Mouse (Mus musculus): Measurements from ENCODE around the gene 2200002D01Rik. TPM values are rescaled to one million over a fixed set of nuclear protein-coding genes. Genes with fewer than 3 reads are reported as not detected.

2200002D01Rik gene
- total and polyA plus RNA-seq, 3 experiments, result 0.22 TPM; not detected in 2

DNA sequence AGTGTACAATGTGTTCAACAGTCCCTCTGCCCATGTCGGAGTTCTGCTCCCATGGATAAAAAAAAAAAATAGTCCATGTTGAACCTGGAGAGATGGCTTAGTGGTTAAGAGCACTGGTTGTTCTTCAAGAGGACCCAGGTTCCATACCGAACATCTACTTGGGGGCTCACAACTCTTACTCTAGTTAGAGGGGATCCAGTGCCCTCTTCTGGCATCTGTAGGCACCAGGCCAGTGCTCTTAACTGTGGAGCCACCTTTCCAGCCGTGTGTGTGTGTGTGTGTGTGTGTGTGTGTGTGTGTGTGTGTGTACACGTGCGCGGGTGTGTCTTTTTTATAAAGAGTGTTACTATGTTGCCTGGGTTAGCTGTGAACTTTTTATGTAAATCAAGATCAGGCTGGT is 45.7 kb downstream of the 2200002D01Rik start:
- Histone ChIP-seq H3K9me3 (replicated peaks) (no peaks in the 10 kb centered on the region), H3K27me3 (ENCODE audit: insufficient read depth, low read length) (peaks cover 13% of the 10 kb centered on the region; the same call in 1 of the 2 replicates), H3K4me1 (ENCODE audit: insufficient read depth, low read depth, low read length) (no peaks in the 10 kb centered on the region), H3K36me3 (replicated peaks) (no peaks in the 10 kb centered on the region), H3K4me3 (ENCODE audit: low read depth, low read length) (no peak overlapping the region)
- ATAC-seq (ENCODE audit: extremely low read depth, insufficient number of reproducible peaks, low FRiP score, poor library complexity, severe bottlenecking) (no peak), DNase-seq (ENCODE audit: low spot score) (no peak)
- no peak for TF ChIP-seq CTCF (IDR thresholded peaks at IDR 0.05; ENCODE audit: low read depth, low read length)
- TF ChIP-seq GATA1 (IDR thresholded peaks at IDR 0.05; ENCODE audit: borderline replicate concordance, low read length), result no peak
- TF ChIP-seq POLR2AphosphoS5 (IDR thresholded peaks at IDR 0.05; ENCODE audit: insufficient replicate concordance, low read depth, low read length), result no peak
- no peak for TF ChIP-seq GATA2 (IDR thresholded peaks at IDR 0.05; ENCODE audit: borderline replicate concordance, low read depth, low read length)
- no peak for TF ChIP-seq TAL1 (conservative IDR thresholded peaks at IDR 0.05; ENCODE audit: low read depth, low read length)

Other genes with a start within 250 kb of the 2200002D01Rik start
- 0.30 and 0.73 TPM in 2 replicates for gene Ryr1, start 123.3 kb downstream of the 2200002D01Rik start, total RNA-seq (2014; fragmentation: Nextera tagmentation)
- 0.17 and 0.38 TPM in 2 replicates for gene Ryr1, start 123.3 kb downstream of the 2200002D01Rik start, total RNA-seq (2017)
- gene Ryr1, start 123.3 kb downstream of the 2200002D01Rik start, polyA plus RNA-seq (2012), result under 0.01 TPM in 2 replicates
- 4.3 and 5.8 TPM in 2 replicates for gene Rasgrp4, start 113.6 kb downstream of the 2200002D01Rik start, total RNA-seq (2014; fragmentation: Nextera tagmentation)
- gene Rasgrp4, start 113.6 kb downstream of the 2200002D01Rik start, total RNA-seq (2017), result 8.2 and 8.6 TPM in 2 replicates
- gene Rasgrp4, start 113.6 kb downstream of the 2200002D01Rik start, polyA plus RNA-seq (2012), result 3.0 and 4.3 TPM in 2 replicates
- gene Fam98c, start 92.2 kb downstream of the 2200002D01Rik start, total RNA-seq (2014; fragmentation: Nextera tagmentation), result 29.6 and 33.9 TPM in 2 replicates
- 21.9 and 26.0 TPM in 2 replicates for gene Fam98c, start 92.2 kb downstream of the 2200002D01Rik start, total RNA-seq (2017)
- 70.4 and 73.8 TPM in 2 replicates for gene Fam98c, start 92.2 kb downstream of the 2200002D01Rik start, polyA plus RNA-seq (2012)
- not detected in 2 replicates for gene Ggn, start 78.3 kb downstream of the 2200002D01Rik start, total RNA-seq (2014; fragmentation: Nextera tagmentation)
- 0.22 TPM in 1 of 2 replicates, not detected in the other for gene Ggn, start 78.3 kb downstream of the 2200002D01Rik start, total RNA-seq (2017)
- gene Ggn, start 78.3 kb downstream of the 2200002D01Rik start, polyA plus RNA-seq (2012), result 0.21 and 0.36 TPM in 2 replicates
- 1.3 and 1.5 TPM in 2 replicates for gene Spred3, start 78.1 kb downstream of the 2200002D01Rik start, total RNA-seq (2014; fragmentation: Nextera tagmentation)
- gene Spred3, start 78.1 kb downstream of the 2200002D01Rik start, total RNA-seq (2017), result 0.41 and 0.44 TPM in 2 replicates
- 0.21 and 0.23 TPM in 2 replicates for gene Spred3, start 78.1 kb downstream of the 2200002D01Rik start, polyA plus RNA-seq (2012)
- 157 TPM in 2 replicates for gene Psmd8, start 67.8 kb downstream of the 2200002D01Rik start, total RNA-seq (2014; fragmentation: Nextera tagmentation)
- 187 and 209 TPM in 2 replicates for gene Psmd8, start 67.8 kb downstream of the 2200002D01Rik start, total RNA-seq (2017)
- gene Psmd8, start 67.8 kb downstream of the 2200002D01Rik start, polyA plus RNA-seq (2012), result 103 and 111 TPM in 2 replicates
- 3.0 and 12.0 TPM in 2 replicates for gene Catsperg1, start 34.4 kb downstream of the 2200002D01Rik start, total RNA-seq (2014; fragmentation: Nextera tagmentation)
- gene Catsperg1, start 34.4 kb downstream of the 2200002D01Rik start, total RNA-seq (2017), result 1.5 and 2.1 TPM in 2 replicates
- 0.04 and 0.06 TPM in 2 replicates for gene Catsperg1, start 34.4 kb downstream of the 2200002D01Rik start, polyA plus RNA-seq (2012)
- not detected in 2 replicates for gene Kcnk6, start 16.0 kb downstream of the 2200002D01Rik start, total RNA-seq (2014; fragmentation: Nextera tagmentation)
- 0.12 TPM in 1 of 2 replicates, not detected in the other for gene Kcnk6, start 16.0 kb downstream of the 2200002D01Rik start, total RNA-seq (2017)
- gene Kcnk6, start 16.0 kb downstream of the 2200002D01Rik start, polyA plus RNA-seq (2012), result not detected in 2 replicates
- 114 and 133 TPM in 2 replicates for gene Yif1b, start 10.1 kb downstream of the 2200002D01Rik start, total RNA-seq (2014; fragmentation: Nextera tagmentation)
- 27.8 and 31.3 TPM in 2 replicates for gene Yif1b, start 10.1 kb downstream of the 2200002D01Rik start, total RNA-seq (2017)
- 228 and 275 TPM in 2 replicates for gene Yif1b, start 10.1 kb downstream of the 2200002D01Rik start, polyA plus RNA-seq (2012)
- gene Spint2, start 33.4 kb upstream of the 2200002D01Rik start, total RNA-seq (2014; fragmentation: Nextera tagmentation), result 24.4 and 33.4 TPM in 2 replicates
- gene Spint2, start 33.4 kb upstream of the 2200002D01Rik start, total RNA-seq (2017), result 19.3 and 21.4 TPM in 2 replicates
- 102 and 138 TPM in 2 replicates for gene Spint2, start 33.4 kb upstream of the 2200002D01Rik start, polyA plus RNA-seq (2012)
- gene Ppp1r14a, start 40.8 kb upstream of the 2200002D01Rik start, total RNA-seq (2014; fragmentation: Nextera tagmentation), result not detected in 2 replicates
- not detected in 2 replicates for gene Ppp1r14a, start 40.8 kb upstream of the 2200002D01Rik start, total RNA-seq (2017)
- gene Ppp1r14a, start 40.8 kb upstream of the 2200002D01Rik start, polyA plus RNA-seq (2012), result 0.23 and 0.28 TPM in 2 replicates
- gene Dpf1, start 55.5 kb upstream of the 2200002D01Rik start, total RNA-seq (2014; fragmentation: Nextera tagmentation), result 21.8 and 23.8 TPM in 2 replicates
- 6.8 and 9.4 TPM in 2 replicates for gene Dpf1, start 55.5 kb upstream of the 2200002D01Rik start, total RNA-seq (2017)
- 47.4 and 50.3 TPM in 2 replicates for gene Dpf1, start 55.5 kb upstream of the 2200002D01Rik start, polyA plus RNA-seq (2012)

Data from G1E (cell line).